Mouse (Mus musculus) cortical plate, adult 2 months (tissue): ENCODE data around the gene Ugt1a6a. TPM values are rescaled to one million over a fixed set of nuclear protein-coding genes. Genes with fewer than 3 reads are reported as not detected.

ENCODE experiments used
- H3K27ac ChIP-seq: fragments of 200-500 bp; 2 replicates; pipeline ENCODE4 v1.5.1; 2012; ENCODE audit warnings: low read length, control low read depth, inconsistent platforms; ENCODE audit not compliant: insufficient read depth
- H3K4me1 ChIP-seq: fragments of 200-500 bp; 2 replicates; pipeline ENCODE4 v1.6.1; 2011; ENCODE audit warnings: low read length; ENCODE audit not compliant: control insufficient read depth, insufficient read depth
- H3K4me3 ChIP-seq: fragments of 200-500 bp; 2 replicates; pipeline ENCODE4 v1.5.1; 2011; ENCODE audit warnings: mild to moderate bottlenecking, low read length, control low read depth; ENCODE audit not compliant: insufficient read depth
- CTCF ChIP-seq: fragments of 200-500 bp; IDR thresholded peaks from 2 replicates; pipeline ENCODE4 v1.5.1; 2011; ENCODE audit warnings: mild to moderate bottlenecking, control low read depth, low read length; ENCODE audit not compliant: insufficient read depth; ENCODE audit errors: extremely low read depth
- POLR2A ChIP-seq: fragments of 200-500 bp; IDR thresholded peaks from 2 replicates; pipeline ENCODE4 v1.6.1; 2011; ENCODE audit warnings: mild to moderate bottlenecking, low read length, control low read depth; ENCODE audit not compliant: insufficient read depth; ENCODE audit errors: extremely low read depth
- polyA plus RNA-seq: library from polyadenylated mRNA; depleted of rRNA; stranded (reverse); fragments of >200 nt; gene quantifications from 2 replicates; pipeline ENCODE4 v1.2.3, GENCODE M21; 2012

The Ugt1a6a gene
- polyA plus RNA-seq, 1 experiment: 3.5 TPM

DNA sequence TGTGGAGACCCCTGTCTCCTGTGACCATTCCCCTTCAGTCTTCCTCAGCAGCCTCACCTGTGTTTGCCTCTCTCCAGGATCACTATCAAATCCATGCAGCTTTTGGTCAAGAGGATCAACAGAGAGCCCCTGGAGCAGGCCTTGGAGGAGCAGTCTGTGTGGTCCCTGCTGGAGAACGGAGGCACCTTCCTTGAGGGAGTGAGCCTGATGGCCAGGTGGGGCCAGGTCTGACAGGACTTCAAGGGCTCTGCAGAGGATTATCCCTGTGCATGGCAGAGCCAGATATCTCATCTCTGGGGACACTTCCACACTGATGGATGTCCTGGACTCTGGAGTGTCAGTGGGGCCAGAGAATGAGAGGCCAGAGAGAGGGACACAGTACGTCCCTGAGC is 120.9 kb downstream of the Ugt1a6a start:
- no peak overlapping the region for H3K4me3 ChIP-seq
- H3K27ac ChIP-seq: no peak overlapping the region
- no peaks in the 10 kb centered on the region for H3K4me1 ChIP-seq
- TF ChIP-seq POLR2A: no peak
- TF ChIP-seq CTCF: no peak

DNA sequence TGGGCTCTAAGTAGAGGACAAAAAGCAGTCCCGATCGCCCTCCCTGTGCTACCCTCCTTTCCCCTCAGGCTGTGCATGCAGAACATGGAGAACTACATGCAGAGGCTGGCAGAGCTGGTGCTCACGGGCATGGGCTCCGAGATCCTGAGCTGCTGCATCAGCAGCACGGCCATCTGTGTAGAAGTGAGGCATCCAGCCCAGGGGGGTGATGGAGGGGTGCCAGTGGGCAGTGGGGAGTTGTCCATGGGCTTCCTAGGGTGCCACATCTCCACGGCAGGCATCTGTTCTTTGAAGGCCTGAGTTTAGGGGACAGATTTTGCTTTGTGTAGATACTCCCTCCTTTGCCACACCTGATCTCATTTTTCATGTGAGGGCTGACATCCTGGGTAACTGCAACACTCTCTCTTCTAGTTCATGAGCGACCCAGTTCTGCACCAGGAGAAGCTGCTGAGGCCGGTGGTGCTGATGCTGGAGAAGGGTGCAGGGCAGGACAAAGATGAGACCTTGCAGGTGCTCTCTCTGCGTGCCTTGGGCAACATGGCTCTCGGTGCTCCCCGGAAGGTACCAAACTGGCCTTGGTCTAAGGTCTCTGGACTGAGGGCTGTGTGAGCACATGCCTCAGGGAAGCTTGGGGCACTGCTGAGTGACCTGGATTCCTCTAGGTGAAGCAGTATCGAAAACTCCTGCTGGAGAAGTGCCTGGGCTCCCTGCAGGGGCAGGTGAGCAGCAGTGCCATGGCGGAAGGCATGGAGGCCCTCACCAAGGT is 121.6 kb downstream of the Ugt1a6a start:
- no peak for TF ChIP-seq CTCF
- TF ChIP-seq POLR2A: no peak
- H3K4me1 ChIP-seq: no peaks in the 10 kb centered on the region

DNA sequence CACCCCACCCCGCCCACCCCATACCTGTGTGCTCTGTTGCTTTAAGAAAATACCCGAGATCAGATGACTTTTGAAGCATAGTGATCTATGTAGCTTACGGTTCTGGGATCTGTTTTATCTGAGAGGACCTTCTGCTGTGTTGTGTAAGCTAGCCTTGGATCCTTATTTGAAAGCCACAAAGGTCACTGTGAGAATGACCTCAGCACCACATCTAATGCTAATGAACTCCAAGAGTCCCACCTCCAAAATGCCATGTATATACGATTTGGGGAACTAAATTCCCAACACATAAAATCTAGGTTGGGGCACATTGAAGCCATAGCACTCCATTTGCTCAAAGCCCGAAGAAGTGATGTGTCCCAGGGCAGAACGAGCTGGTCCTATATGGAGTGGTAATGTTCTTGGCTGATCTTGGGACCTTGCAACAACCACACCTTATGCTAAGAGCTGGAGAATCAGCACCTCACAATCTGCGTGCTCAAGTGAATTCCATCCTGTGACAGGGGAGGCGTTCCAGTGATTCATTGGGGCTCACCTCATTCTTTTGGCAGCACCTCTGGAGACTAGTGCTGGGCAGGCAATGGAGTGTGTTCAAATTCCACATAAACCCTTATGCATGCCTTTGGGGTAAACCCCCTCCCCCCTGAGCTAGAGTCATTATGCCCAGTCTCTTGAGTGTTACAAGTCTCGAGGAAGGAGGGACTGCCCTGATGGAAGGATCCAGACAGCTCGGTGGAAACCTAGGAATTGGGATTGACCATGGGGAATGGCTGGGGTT is 122.5 kb downstream of the Ugt1a6a start:
- TF ChIP-seq CTCF (no peak), POLR2A (no peak)
- Histone ChIP-seq H3K4me1 (no peaks in the 10 kb centered on the region), H3K27ac (no peak overlapping the region), H3K4me3 (no peak overlapping the region)

More for the DNA sequence above, 121.6 kb downstream of the Ugt1a6a start:
- Histone ChIP-seq H3K27ac (no peak overlapping the region), H3K4me3 (no peak overlapping the region)

DNA sequence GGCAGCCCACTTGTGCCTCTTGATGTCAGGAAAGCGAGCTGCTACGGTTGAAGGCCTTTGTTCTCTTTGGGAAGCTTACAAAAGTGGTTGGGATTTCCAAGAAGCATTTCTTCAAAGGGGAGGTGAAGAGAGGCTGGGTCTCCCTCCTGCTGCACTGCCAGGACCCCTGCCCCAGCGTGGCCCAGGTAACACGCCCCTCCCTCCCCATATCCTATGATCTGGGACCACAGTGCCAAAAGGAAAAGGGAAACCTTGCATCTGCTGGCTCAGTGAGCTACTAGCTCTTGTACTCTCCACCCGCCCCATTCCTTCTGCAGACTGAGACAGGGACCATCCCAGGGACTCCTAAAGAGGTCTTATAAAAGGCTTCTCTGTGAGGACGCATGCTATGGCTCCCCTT is 123.1 kb downstream of the Ugt1a6a start:
- Histone ChIP-seq H3K27ac (no peak overlapping the region), H3K4me3 (no peak overlapping the region), H3K4me1 (no peaks in the 10 kb centered on the region)
- no peak for TF ChIP-seq POLR2A
- no peak for TF ChIP-seq CTCF

DNA sequence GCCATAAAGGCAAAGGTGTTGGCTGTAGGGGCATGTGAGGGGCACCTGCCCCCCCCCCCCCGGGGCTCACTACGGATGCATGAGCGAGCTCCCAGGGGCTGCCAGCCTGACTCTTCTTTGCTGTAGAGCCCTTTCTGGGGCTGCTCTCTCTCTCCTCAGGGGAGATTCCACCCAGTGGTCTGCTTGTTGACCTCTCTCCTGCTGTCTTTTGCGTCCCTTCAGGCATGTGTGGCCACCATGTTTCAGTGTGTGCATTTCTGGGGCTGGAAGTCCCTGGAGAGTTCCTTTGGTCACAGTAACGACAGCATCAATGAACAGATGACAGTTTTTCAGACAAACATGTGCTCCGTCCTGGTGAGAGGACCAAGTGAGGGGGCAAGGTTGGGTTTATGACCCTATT is 123.8 kb downstream of the Ugt1a6a start:
- TF ChIP-seq CTCF: no peak
- TF ChIP-seq POLR2A: no peak
- Histone ChIP-seq H3K4me3 (no peak overlapping the region), H3K4me1 (no peaks in the 10 kb centered on the region), H3K27ac (no peak overlapping the region)

DNA sequence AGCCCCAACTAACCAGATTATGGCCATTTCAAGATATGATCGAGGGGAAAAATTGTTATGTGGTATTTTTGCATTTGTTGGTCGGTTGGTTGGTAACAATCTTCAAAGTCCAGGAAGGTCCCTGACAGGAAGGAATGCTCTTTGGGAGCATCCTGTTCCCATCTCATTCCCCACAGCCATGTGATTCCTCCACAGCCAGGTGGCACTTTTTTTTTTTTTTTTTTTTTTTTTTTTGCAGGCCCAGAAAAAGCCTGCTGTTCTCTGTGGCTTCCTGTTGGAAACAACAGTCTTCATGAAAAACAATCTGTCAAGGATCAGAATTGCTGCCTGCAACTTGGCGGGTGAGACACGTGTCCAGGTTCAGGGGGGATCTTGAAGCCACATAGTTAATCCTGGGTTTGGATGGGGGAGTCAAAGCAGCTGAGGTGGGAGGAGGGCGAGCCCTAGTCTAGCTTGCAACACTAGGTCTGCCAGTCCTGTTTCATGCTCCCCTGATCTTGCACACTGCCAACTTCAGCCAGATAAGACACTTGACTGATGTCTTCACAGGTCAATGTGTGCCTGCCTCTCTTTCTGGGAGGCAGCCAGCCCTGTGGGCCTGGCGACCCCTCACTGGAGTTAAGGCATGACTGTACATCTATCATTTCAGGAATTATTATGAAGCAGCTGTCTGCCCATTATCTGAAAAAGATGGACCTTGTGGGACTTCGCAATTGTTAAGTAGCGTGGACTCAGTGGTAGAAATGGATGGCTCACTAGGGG is 124.5 kb downstream of the Ugt1a6a start:
- Histone ChIP-seq H3K27ac (no peak overlapping the region), H3K4me1 (no peaks in the 10 kb centered on the region), H3K4me3 (no peak overlapping the region)
- TF ChIP-seq CTCF (no peak), POLR2A (no peak)

DNA sequence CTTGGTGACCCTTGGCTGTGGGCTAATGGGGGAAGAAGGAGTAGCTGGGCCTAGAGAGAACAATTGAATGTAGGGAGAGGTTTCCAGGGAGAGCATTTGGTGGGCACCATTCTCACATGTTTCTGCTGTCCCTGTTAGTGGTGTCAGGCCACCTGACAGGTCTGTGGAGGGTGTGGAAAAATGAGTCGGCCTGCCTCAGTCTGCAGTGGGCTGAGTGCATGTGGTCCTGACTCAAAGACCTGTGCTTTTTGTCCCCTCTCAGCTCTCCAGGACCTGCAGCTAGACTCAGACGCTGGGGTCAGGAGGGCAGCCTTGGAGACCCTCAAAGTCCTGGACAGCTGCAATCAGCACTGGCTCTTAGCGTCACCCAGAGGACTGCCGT is 125.0 kb downstream of the Ugt1a6a start:
- H3K4me1 ChIP-seq: no peaks in the 10 kb centered on the region
- no peak overlapping the region for H3K4me3 ChIP-seq
- H3K27ac ChIP-seq: no peak overlapping the region
- no peak for TF ChIP-seq CTCF
- no peak for TF ChIP-seq POLR2A

DNA sequence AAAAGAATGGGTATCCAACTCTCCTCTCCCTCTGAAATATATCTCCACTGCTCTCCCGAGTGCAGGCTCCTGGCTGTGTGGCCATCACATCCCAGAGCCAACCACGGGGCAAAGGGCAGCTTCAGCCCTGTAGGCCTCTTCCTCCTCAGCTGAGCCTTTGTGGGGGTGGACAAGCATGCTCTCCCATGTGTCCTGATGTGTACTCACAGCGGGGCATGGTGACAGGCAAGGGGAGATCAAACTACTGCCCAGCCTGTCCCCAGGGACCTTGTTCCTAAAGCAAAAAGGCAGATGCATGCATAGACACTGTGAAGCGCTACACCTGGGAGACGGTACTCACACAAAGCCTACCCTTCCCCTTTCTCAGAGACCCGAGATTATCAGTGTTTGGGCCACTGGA is 125.5 kb downstream of the Ugt1a6a start:
- Histone ChIP-seq H3K4me1 (no peaks in the 10 kb centered on the region), H3K27ac (no peak overlapping the region), H3K4me3 (no peak overlapping the region)
- no peak for TF ChIP-seq POLR2A
- TF ChIP-seq CTCF: no peak

DNA sequence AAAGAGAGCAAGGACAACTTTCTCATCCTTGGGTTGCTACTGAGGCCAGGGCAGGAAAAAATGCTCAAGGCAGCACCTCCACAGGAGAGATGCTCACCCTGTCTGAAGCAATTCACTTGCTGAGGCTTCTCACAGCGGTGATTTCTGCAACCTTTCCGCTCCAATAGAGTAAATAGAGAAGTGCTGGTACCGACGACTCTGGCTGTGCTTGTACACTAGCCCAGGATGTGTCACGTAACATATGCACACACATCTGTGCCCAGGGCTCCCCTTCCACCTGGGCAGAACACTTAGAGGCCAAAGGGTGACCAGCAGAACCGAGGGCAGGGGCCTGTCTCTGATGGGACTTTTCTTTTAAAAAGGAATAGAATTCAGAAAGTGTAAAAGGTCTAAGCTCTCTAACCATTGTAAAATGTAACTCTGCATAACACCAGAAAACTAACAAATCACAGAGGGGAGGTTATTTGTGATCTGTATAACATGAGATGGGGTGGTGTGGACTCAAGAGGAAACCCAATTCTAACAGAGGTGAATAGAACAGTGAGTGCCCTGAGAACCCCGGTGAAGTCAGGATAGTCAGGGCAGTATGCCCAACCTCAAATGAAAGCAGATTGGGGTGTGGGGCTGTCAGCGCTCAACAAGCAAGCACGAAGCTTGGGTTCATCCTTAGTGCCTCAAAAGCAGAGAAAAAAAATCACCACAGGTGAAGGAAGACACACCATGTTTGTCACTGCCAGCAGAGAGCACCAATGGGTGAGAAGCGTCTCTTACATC is 126.2 kb downstream of the Ugt1a6a start:
- Histone ChIP-seq H3K4me3 (no peak overlapping the region), H3K4me1 (no peaks in the 10 kb centered on the region), H3K27ac (no peak overlapping the region)
- TF ChIP-seq POLR2A (no peak), CTCF (no peak)
